Mouse (Mus musculus): ENCODE results near the gene Sco1.

DNA sequence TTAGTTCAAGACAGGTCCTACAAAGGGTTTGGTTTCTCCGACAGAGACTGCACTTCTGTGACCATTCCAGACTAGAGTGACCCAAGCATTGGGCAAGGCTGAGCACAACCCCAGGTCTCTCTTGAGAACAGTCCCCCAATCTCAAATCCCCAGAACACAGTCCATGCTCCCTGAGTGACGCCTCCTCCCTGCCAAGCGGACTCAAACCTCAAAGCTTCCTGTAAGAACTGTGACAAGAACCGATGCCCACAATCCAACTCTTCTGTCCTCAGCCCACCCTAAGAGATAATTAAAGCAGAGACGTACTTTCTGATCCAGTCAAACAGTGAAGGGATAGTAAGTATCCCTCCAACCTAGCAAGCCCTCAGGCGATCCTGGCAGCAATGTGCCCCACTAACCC, 60.9 kb downstream of the Sco1 start:
- TF ChIP-seq HCFC1 (IDR thresholded peaks at IDR 0.05; ENCODE audit: borderline replicate concordance, insufficient read depth, low read length) (no peak), CHD2 (IDR thresholded peaks at IDR 0.05; ENCODE audit: low read depth, low read length) (no peak), ZNF384 (IDR thresholded peaks at IDR 0.05; ENCODE audit: low read depth, low read length) (no peak), MAFK (IDR thresholded peaks at IDR 0.05; ENCODE audit: insufficient read depth, low read depth, low read length) (no peak), ZC3H11A (IDR thresholded peaks at IDR 0.05; ENCODE audit: borderline replicate concordance, low read depth, low read length) (no peak)

Data from ES-E14 (cell line).